Mouse (Mus musculus) heart, postnatal 0 days (tissue): Measurements from ENCODE around the gene 1700010B08Rik. TPM values are rescaled to one million over a fixed set of nuclear protein-coding genes. Genes with fewer than 3 reads are reported as not detected.

Experiments
- ATAC-seq: fragments of 200-750 bp; cut with Nextera tagmentation; 2 replicates; pipeline ENCODE4 v1.8.0; 2017; ENCODE audit warnings: low read depth, moderate number of reproducible peaks, moderate library complexity; ENCODE audit not compliant: insufficient read depth
- DNase-seq: peaks from one replicate; pipeline ENCODE4 v3.0.0-alpha.2; 2016; ENCODE audit warnings: low spot score
- H3K27ac ChIP-seq: fragments of 300-500 bp; sonication (generic); 2 replicates; pipeline ENCODE4 v1.5.1; 2014; ENCODE audit warnings: low read depth, mild to moderate bottlenecking
- H3K27me3 ChIP-seq: fragments of 300-500 bp; sonication (generic); 2 replicates; pipeline ENCODE4 v1.6.1; 2014; ENCODE audit warnings: low read length, mixed read lengths; ENCODE audit not compliant: control insufficient read depth, insufficient read depth
- H3K36me3 ChIP-seq: fragments of 300-500 bp; sonication (generic); replicated peaks from 2 replicates; pipeline ENCODE4 v1.6.1; 2014; ENCODE audit warnings: low read length, mixed read lengths; ENCODE audit not compliant: control insufficient read depth, insufficient read depth
- H3K4me1 ChIP-seq: fragments of 300-500 bp; sonication (generic); 2 replicates; pipeline ENCODE4 v1.6.1; 2014; ENCODE audit warnings: antibody characterized with exemption; ENCODE audit not compliant: control insufficient read depth, insufficient read depth
- H3K4me2 ChIP-seq: fragments of 300-500 bp; sonication (generic); 2 replicates; pipeline ENCODE4 v1.6.1; 2014; ENCODE audit warnings: low read depth, mild to moderate bottlenecking, low read length, moderate library complexity
- H3K4me3 ChIP-seq: fragments of 300-500 bp; sonication (generic); 2 replicates; pipeline ENCODE4 v1.5.1; 2014; ENCODE audit warnings: low read depth, low read length
- H3K9ac ChIP-seq: fragments of 300-500 bp; sonication (generic); replicated peaks from 2 replicates; pipeline ENCODE4 v1.6.1; 2014; ENCODE audit warnings: low read depth, low read length, mixed read lengths
- H3K9me3 ChIP-seq: fragments of 300-500 bp; sonication (generic); replicated peaks from 2 replicates; pipeline ENCODE4 v1.6.1; 2016; ENCODE audit warnings: low read length; ENCODE audit not compliant: control insufficient read depth
- CTCF ChIP-seq: IDR thresholded peaks from 2 replicates; pipeline ENCODE4 v1.5.1; 2016; ENCODE audit warnings: antibody characterized with exemption, control low read depth, low read depth
- EP300 ChIP-seq: IDR thresholded peaks from 2 replicates; pipeline ENCODE4 v1.6.1; 2016; ENCODE audit warnings: antibody characterized with exemption, low read depth
- WGBS: fragments of 180-500 bp; shearing (Covaris S2); extraction: QIAGEN DNeasy Blood & Tissue Kit; methylation state at CpG from one replicate; pipeline ENCODE4 v1.1.7; 2014; 5-methylcytosine and 5-hydroxymethylcytosine counted together
- polyA plus RNA-seq: library from polyadenylated mRNA; unstranded; fragments of >200 nt; fragmentation: Nextera tagmentation; extraction: Ambion mirVana; gene quantifications from 2 replicates; pipeline ENCODE4 v1.2.1, GENCODE M21; 2015
- total RNA-seq: library from RNA; depleted of rRNA; stranded (reverse); fragments of >200 nt; gene quantifications from 2 replicates; pipeline ENCODE4 v1.2.3, GENCODE M21; 2014; ENCODE audit warnings: low replicate concordance

The 1700010B08Rik gene
- total and polyA plus RNA-seq, 2 experiments from 2014 or later: not detected

GRCm38 (mm10) chr2:173734426-173734825 lies 15.2 kb downstream of the 1700010B08Rik start:
- 73% methylated on average over 2 of the region's 2 CpGs for WGBS
- H3K4me1 ChIP-seq: peaks cover 9% of the 10 kb centered on the region; the same call in 1 of the 2 replicates

GRCm38 (mm10) chr2:173737222-173737989 lies 18.2 kb downstream of the 1700010B08Rik start, which contains the start of gene Vapb:
TSS of gene Vapb (plus strand) at chr2:173737511.
- Histone ChIP-seq H3K4me1 (peaks cover 9% of the 10 kb centered on the region; the same call in 1 of the 2 replicates), H3K9me3 (no peaks in the 10 kb centered on the region), H3K9ac (peak within 1 kb of the TSS; percentile 80), H3K36me3 (no peaks in the 10 kb centered on the region), H3K4me2 (peak within 1 kb of the TSS; percentile 83), H3K4me3 (peak within 1 kb of the TSS; percentile 91), H3K27ac (peak within 1 kb of the TSS; percentile 70), H3K27me3 (no peaks in the 10 kb centered on the region)
- under 1% methylated on average over 70 of the region's 70 CpGs for WGBS
- ATAC-seq: peak; percentile 100
- peak; percentile 97 for DNase-seq
- peak; percentile 21; the same call in 1 of the 2 replicates for TF ChIP-seq CTCF
- TF ChIP-seq EP300: no peak

More at GRCm38 (mm10) chr2:173734426-173734825, 15.2 kb downstream of the 1700010B08Rik start:
- no peak for DNase-seq
- TF ChIP-seq CTCF (no peak), EP300 (no peak)
- no peak overlapping the region for H3K27ac ChIP-seq
- H3K9me3 ChIP-seq: no peaks in the 10 kb centered on the region
- no peak overlapping the region for H3K4me2 ChIP-seq
- ATAC-seq: no peak
- H3K4me3 ChIP-seq: no peak overlapping the region
- no peaks in the 10 kb centered on the region for H3K36me3 ChIP-seq
- no peaks in the 10 kb centered on the region for H3K27me3 ChIP-seq
- H3K9ac ChIP-seq: no peak overlapping the region

- no peaks in the 10 kb centered on the region for H3K36me3 ChIP-seq
- H3K27me3 ChIP-seq: no peaks in the 10 kb centered on the region
- H3K4me1 ChIP-seq: peaks cover 9% of the 10 kb centered on the region; the same call in 1 of the 2 replicates
- DNase-seq: no peak
- TF ChIP-seq CTCF (no peak), EP300 (no peak)
- 63% methylated on average over 9 of the region's 9 CpGs for WGBS
- no peaks in the 10 kb centered on the region for H3K9me3 ChIP-seq
- peak overlapping the region; percentile 91 for H3K4me3 ChIP-seq
- no peak overlapping the region for H3K27ac ChIP-seq
- peak overlapping the region; percentile 80; the same call in 1 of the 2 replicates for H3K9ac ChIP-seq
- ATAC-seq: no peak
- peak overlapping the region; percentile 83 for H3K4me2 ChIP-seq
Observed at GRCm38 (mm10) chr2:173738232-173738631, 19.0 kb downstream of the 1700010B08Rik start.

GRCm38 (mm10) chr2:173739107-173739506 lies 19.9 kb downstream of the 1700010B08Rik start:
- TF ChIP-seq CTCF (no peak), EP300 (no peak)
- no peak overlapping the region for H3K9ac ChIP-seq
- H3K27me3 ChIP-seq: no peaks in the 10 kb centered on the region
- ATAC-seq (no peak), DNase-seq (no peak)
- H3K9me3 ChIP-seq: no peaks in the 10 kb centered on the region
- no peak overlapping the region for H3K27ac ChIP-seq
- H3K36me3 ChIP-seq: no peaks in the 10 kb centered on the region
- H3K4me3 ChIP-seq: no peak overlapping the region
- H3K4me1 ChIP-seq: peaks cover 9% of the 10 kb centered on the region; the same call in 1 of the 2 replicates
- WGBS: 86% methylated on average over 7 of the region's 7 CpGs
- H3K4me2 ChIP-seq: no peak overlapping the region

GRCm38 (mm10) chr2:173742090-173742489 lies 22.9 kb downstream of the 1700010B08Rik start:
- H3K9ac ChIP-seq: no peak overlapping the region
- no peaks in the 10 kb centered on the region for H3K36me3 ChIP-seq
- H3K4me2 ChIP-seq: no peak overlapping the region
- H3K9me3 ChIP-seq: no peaks in the 10 kb centered on the region
- no peak for TF ChIP-seq EP300
- no peak for TF ChIP-seq CTCF
- no peak overlapping the region for H3K27ac ChIP-seq
- H3K27me3 ChIP-seq: no peaks in the 10 kb centered on the region
- no peak for DNase-seq
- no peak for ATAC-seq
- peaks cover 9% of the 10 kb centered on the region; the same call in 1 of the 2 replicates for H3K4me1 ChIP-seq
- WGBS: 90% methylated on average over 13 of the region's 13 CpGs
- H3K4me3 ChIP-seq: no peak overlapping the region
